Mouse (Mus musculus): ENCODE measurements around the gene Kcnk3.

The Kcnk3 gene

GRCm38 (mm10) chr5:30613242-30613641 lies 25.3 kb downstream of the Kcnk3 start:
- DNase-seq (ENCODE audit: low spot score in 2 of 2) = no peak

GRCm38 (mm10) chr5:30614221-30614620 lies 26.3 kb downstream of the Kcnk3 start:
- DNase-seq (ENCODE audit: low spot score in 2 of 2) = no peak

- no peak for DNase-seq (ENCODE audit: low spot score in 2 of 2)
Observed at GRCm38 (mm10) chr5:30615416-30615815, 27.4 kb downstream of the Kcnk3 start.

GRCm38 (mm10) chr5:30615819-30616218 lies 27.8 kb downstream of the Kcnk3 start:
- DNase-seq (ENCODE audit: low spot score in 2 of 2) = no peak

- DNase-seq (ENCODE audit: low spot score in 2 of 2) = no peak
Observed at GRCm38 (mm10) chr5:30616644-30617043, 28.7 kb downstream of the Kcnk3 start.

GRCm38 (mm10) chr5:30617357-30617756 lies 29.4 kb downstream of the Kcnk3 start:
- no peak for DNase-seq (ENCODE audit: low spot score in 2 of 2)

- no peak for DNase-seq (ENCODE audit: low spot score in 2 of 2)
Observed at GRCm38 (mm10) chr5:30617851-30618250, 29.9 kb downstream of the Kcnk3 start.

GRCm38 (mm10) chr5:30618376-30619003 lies 30.5 kb downstream of the Kcnk3 start:
- DNase-seq (ENCODE audit: low spot score in 2 of 2) = no peak

- DNase-seq (ENCODE audit: low spot score in 2 of 2) = no peak
Observed at GRCm38 (mm10) chr5:30619211-30619610, 31.2 kb downstream of the Kcnk3 start.

- DNase-seq (ENCODE audit: low spot score in 2 of 2) = no peak
Observed at GRCm38 (mm10) chr5:30620567-30620966, 32.6 kb downstream of the Kcnk3 start.

- no peak for DNase-seq (ENCODE audit: low spot score in 2 of 2)
Observed at GRCm38 (mm10) chr5:30621211-30621790, 33.3 kb downstream of the Kcnk3 start.

GRCm38 (mm10) chr5:30621844-30622176 lies 33.8 kb downstream of the Kcnk3 start:
- DNase-seq (ENCODE audit: low spot score in 2 of 2) = no peak

GRCm38 (mm10) chr5:30622177-30622840 lies 34.3 kb downstream of the Kcnk3 start:
- no peak for DNase-seq (ENCODE audit: low spot score in 2 of 2)

GRCm38 (mm10) chr5:30622841-30623185 lies 34.8 kb downstream of the Kcnk3 start:
- DNase-seq (ENCODE audit: low spot score in 2 of 2) = no peak

GRCm38 (mm10) chr5:30623380-30623779 lies 35.4 kb downstream of the Kcnk3 start:
- no peak for DNase-seq (ENCODE audit: low spot score in 2 of 2)

- no peak for DNase-seq (ENCODE audit: low spot score in 2 of 2)
Observed at GRCm38 (mm10) chr5:30624311-30624710, 36.3 kb downstream of the Kcnk3 start.

- no peak for DNase-seq (ENCODE audit: low spot score in 2 of 2)
Observed at GRCm38 (mm10) chr5:30624908-30625307, 36.9 kb downstream of the Kcnk3 start.

GRCm38 (mm10) chr5:30625379-30625778 lies 37.4 kb downstream of the Kcnk3 start:
- no peak for DNase-seq (ENCODE audit: low spot score in 2 of 2)

GRCm38 (mm10) chr5:30626331-30627105 lies 38.5 kb downstream of the Kcnk3 start:
- DNase-seq (ENCODE audit: low spot score in 2 of 2) = no peak

- no peak for DNase-seq (ENCODE audit: low spot score in 2 of 2)
Observed at GRCm38 (mm10) chr5:30628511-30628910, 40.5 kb downstream of the Kcnk3 start.

GRCm38 (mm10) chr5:30630401-30630800 lies 42.4 kb downstream of the Kcnk3 start:
- no peak for DNase-seq (ENCODE audit: low spot score in 2 of 2)

- DNase-seq (ENCODE audit: low spot score in 2 of 2) = no peak
Observed at GRCm38 (mm10) chr5:30632134-30632533, 44.2 kb downstream of the Kcnk3 start.

GRCm38 (mm10) chr5:30636994-30637393 lies 49.0 kb downstream of the Kcnk3 start:
- DNase-seq (ENCODE audit: low spot score in 2 of 2) = no peak
